Mouse (Mus musculus) kidney, adult 10 weeks (tissue): Measurements from ENCODE around the gene Crb3. TPM values are rescaled to one million over a fixed set of nuclear protein-coding genes. Genes with fewer than 3 reads are reported as not detected.

ENCODE experiments used
- polyA plus RNA-seq: library from polyadenylated mRNA; stranded (reverse); fragments of 350-450 nt; fragmentation: Illumina TruSeq; extraction: RNeasy Lipid Tissue Mini Kit (QIAGEN cat#74804); gene quantifications from one replicate; pipeline ENCODE4 v1.2.3, GENCODE M21; 2014; ENCODE audit warnings: low read depth, low replicate concordance

The Crb3 gene
- 14.2 TPM for polyA plus RNA-seq

DNA sequence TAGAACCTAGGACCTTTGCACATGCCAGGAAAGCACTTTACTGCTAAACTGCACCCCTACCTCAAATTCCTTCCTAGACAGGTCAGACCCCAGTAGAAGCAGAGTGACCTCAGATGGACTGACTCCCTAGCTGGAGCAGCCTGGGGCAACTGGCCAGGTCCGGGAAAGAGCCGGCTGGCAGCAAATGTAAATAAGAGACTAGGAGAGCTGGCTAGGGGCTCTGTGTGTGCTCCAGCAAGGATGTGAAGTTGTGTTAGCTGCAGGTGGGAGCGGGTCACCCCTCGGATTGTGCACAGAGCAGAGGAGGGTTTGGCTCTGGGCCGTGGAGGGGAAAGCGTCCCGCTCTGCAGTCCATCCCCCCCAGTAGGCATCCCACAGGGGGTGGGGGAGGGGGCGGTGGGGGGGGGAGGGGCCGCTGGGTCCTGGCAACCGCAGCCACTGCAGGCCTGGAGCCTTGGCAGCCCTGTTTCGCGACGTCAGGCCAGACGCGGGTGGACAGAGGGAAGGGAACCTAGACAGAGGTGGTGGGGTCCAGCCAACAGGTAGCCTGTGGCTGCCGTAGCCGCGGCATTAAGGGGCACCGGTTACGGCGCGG is at the start of gene Crb3:
Gene Crb3, plus strand, starts transcription at position 215 of the 595 bp plus-strand sequence.

GRCm38 (mm10) chr17:57011236-57012141 is 47.4 kb upstream of the Crb3 start, which contains the start of the genes Gtf2f1 and Gm17949:
Gtf2f1 (minus strand) TSS chr17:57011288.
Gm17949 (plus strand) TSS chr17:57011469.

DNA sequence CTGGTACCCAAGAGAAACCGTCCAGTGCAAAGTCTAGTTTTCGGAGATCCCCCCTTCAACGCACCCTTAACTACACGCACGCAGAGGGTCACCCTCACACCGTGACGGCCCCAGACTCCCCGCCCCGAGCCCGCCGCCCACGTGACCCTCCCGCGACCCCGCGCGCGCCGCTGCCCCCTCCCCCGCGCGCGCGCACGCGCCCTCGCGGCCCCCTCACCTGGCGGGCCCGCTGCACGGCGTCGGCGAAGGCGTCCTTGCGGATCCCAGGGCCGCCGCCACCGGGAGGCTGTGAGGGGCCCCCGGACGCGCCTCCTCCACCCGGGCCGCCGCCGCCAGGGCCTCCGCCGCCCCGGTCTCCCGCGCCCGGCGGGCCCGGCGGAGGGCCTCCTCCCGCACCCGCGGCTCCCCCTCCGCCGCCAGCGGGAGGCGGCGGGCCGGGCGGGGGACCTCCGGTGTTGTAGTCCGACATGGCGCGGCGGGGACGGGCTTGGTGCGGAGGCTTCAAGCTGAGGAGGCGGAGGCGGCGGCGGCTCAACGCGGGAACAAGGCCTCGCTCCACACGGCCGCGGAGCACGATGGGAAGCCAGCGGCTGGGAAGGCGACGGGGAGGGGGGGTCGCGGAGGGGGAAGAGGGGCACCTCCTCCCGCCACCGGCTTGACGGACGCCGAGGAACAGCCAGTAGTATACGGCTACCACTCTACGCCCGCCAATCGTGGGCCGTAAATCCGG is 27.8 kb upstream of the Crb3 start, which contains the start of gene Khsrp:
Gene Khsrp, minus strand, starts transcription at position 592 of the 730 bp plus-strand sequence.

DNA sequence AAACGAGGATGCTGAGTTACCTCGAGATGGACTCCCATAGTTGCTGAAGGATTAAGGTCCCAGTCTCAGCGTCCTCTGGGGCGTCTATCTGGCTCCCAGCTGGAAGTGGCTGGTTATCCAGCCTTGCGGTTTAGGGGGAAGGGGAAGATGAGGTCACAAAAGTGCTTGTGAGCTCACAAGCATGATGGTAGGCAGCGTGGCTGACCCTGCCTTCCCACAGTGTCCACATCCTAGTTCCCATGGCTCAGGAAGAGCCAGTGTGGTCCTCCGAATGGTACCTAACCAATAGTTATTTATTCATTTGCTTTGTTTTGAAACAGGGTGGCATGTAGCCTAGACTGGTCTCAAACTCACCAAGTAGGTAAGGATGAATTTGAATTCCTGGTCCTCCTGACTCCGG is 17.4 kb upstream of the Crb3 start, which contains the start of gene Slc25a41:
Gene Slc25a41, minus strand, starts transcription at position 101 of the 400 bp plus-strand sequence.

GRCm38 (mm10) chr17:57059486-57059977 is 627 bp downstream of the Crb3 start, which contains the start of gene Slc25a23:
Slc25a23 (minus strand) TSS chr17:57059863.

GRCm38 (mm10) chr17:57078336-57078735 is 19.4 kb downstream of the Crb3 start, which contains the start of gene Dennd1c:
Dennd1c (minus strand) TSS chr17:57078514.

GRCm38 (mm10) chr17:57087049-57087832 is 28.3 kb downstream of the Crb3 start, which contains the start of gene Tubb4a:
Tubb4a (minus strand) TSS chr17:57087782.

GRCm38 (mm10) chr17:57105181-57106034 is 46.5 kb downstream of the Crb3 start, which contains the start of gene Tnfsf9:
Tnfsf9 (plus strand) TSS chr17:57105325.

Other genes with a start within 250 kb of the Crb3 start
- gene Rfx2, start 228.1 kb upstream of the Crb3 start, polyA plus RNA-seq: 0.12 TPM
- not detected for gene Acsbg2, start 184.7 kb upstream of the Crb3 start, polyA plus RNA-seq
- gene 1700061G19Rik, start 183.6 kb upstream of the Crb3 start, polyA plus RNA-seq: not detected
- gene Mllt1, start 123.7 kb upstream of the Crb3 start, polyA plus RNA-seq: 0.49 TPM
- gene Acer1, start 77.0 kb upstream of the Crb3 start, polyA plus RNA-seq: not detected
- 3.0 TPM for gene Clpp, start 68.8 kb upstream of the Crb3 start, polyA plus RNA-seq
- 3.5 TPM for gene Alkbh7, start 61.8 kb upstream of the Crb3 start, polyA plus RNA-seq
- gene Pspn, start 59.1 kb upstream of the Crb3 start, polyA plus RNA-seq: not detected
- 2.4 TPM for gene Gtf2f1, start 47.8 kb upstream of the Crb3 start, polyA plus RNA-seq
- not detected for gene Gm17949, start 47.6 kb upstream of the Crb3 start, polyA plus RNA-seq
- gene Khsrp, start 27.6 kb upstream of the Crb3 start, polyA plus RNA-seq: 4.1 TPM
- not detected for gene Slc25a41, start 17.5 kb upstream of the Crb3 start, polyA plus RNA-seq
- gene Slc25a23, start 758 bp downstream of the Crb3 start, polyA plus RNA-seq: 21.2 TPM
- gene Dennd1c, start 19.4 kb downstream of the Crb3 start, polyA plus RNA-seq: not detected
- not detected for gene Tubb4a, start 28.7 kb downstream of the Crb3 start, polyA plus RNA-seq
- 0.49 TPM for gene Tnfsf9, start 46.2 kb downstream of the Crb3 start, polyA plus RNA-seq
- gene Cd70, start 90.7 kb downstream of the Crb3 start, polyA plus RNA-seq: not detected
- not detected for gene Tnfsf14, start 135.1 kb downstream of the Crb3 start, polyA plus RNA-seq
- 24.6 TPM for gene C3, start 169.0 kb downstream of the Crb3 start, polyA plus RNA-seq
- gene Gpr108, start 189.3 kb downstream of the Crb3 start, polyA plus RNA-seq: 1.1 TPM
- 3.2 TPM for gene Trip10, start 190.3 kb downstream of the Crb3 start, polyA plus RNA-seq
- gene Vav1, start 220.0 kb downstream of the Crb3 start, polyA plus RNA-seq: not detected